Comparison of ENCODE assay signal across 17 mouse cellular contexts in the genomic region with DNA sequence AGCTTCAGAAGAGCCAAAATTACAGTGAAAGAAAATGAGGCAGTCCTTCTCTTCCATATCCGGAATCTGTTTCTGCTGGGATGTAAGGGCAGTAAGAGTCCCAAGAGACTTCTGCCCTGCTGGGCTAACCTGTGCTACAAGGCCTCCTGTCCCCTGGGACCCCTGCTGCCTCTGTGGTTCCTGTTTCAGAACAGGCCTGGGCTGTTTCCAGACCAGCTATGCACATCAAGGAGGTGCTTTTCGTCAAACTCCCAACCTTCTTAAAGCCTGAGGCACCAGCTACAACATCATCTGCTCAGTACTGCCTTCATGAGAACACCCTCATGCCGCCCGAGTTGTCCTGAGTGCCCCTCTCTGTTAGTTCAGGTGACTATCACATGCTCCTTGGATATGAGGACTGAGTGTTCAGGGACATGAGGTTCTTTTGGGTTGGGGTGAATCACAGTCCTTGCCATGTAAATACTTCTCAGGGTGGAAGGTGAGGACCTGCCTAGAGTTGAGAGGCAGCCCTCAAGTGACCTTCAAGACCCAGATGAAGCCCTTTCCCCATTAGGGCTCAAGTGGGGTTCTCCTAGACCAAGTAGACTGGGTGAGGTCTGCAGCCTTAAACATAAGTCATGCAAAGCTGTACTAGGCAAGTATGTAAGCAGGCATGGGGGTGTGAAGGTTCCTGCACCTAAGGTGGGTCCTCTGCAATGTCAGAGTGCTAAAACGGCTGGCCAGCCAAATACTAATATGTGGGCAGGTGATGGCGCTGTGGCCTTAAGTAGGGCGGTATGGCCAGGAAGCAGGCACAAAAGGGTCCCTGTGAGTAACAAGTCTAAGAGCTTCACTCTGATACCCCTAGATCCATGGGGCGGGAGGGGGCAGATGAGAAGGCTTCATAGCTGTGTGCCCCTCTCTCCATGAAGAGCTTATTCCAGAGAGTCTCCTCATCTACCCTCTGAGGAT. TPM values are rescaled to one million over a fixed set of nuclear protein-coding genes. Genes with fewer than 3 reads are reported as not detected.
DNase-seq lines count a peak whose midpoint lies in the region; ATAC-seq and TF ChIP-seq lines count a peak whose summit lies in the region.
"Had no signal": no experiment of that assay in that cellular context is flagged by ENCODE, and none has a peak within 500 bp of the region (broad histone marks: within the 10 kb centered on the region; RNA-seq: fewer than 3 reads in every experiment).

No protein-coding gene starts in this region.

- H3K27ac ChIP-seq in forebrain, embryonic 11.5 days (ENCODE audit: low read depth, low read length) = no peak overlapping the region
- no peak overlapping the region for H3K27ac ChIP-seq in forebrain, embryonic 14.5 days (ENCODE audit: low read depth, low read length)
- no peak overlapping the region for H3K27ac ChIP-seq in kidney, postnatal 0 days
- no peak overlapping the region for H3K27ac ChIP-seq in MEL (ENCODE audit: control insufficient read depth, low read depth, low read length)
- H3K27ac ChIP-seq: forebrain, embryonic 12.5 days; limb, embryonic 13.5 days had no signal

- TF ChIP-seq EP300 in MEL (IDR thresholded peaks at IDR 0.05; ENCODE audit: low read depth in 1 of 2, low read length in 2 of 2) = no peak

- TF ChIP-seq RAD21 in MEL (IDR thresholded peaks at IDR 0.05; ENCODE audit: low read depth, low read length) = peak; percentile 27

- H3K36me3 ChIP-seq in forebrain, embryonic 11.5 days (ENCODE audit: control insufficient read depth, insufficient read depth, low read length) = no peaks in the 10 kb centered on the region
- no peaks in the 10 kb centered on the region for H3K36me3 ChIP-seq in forebrain, embryonic 14.5 days (ENCODE audit: control insufficient read depth, insufficient read depth, low read length)
- no peaks in the 10 kb centered on the region for H3K36me3 ChIP-seq in kidney, postnatal 0 days (ENCODE audit: insufficient read depth, low read length)
- peaks cover 0 to 13% of the 10 kb centered on the region in 2 experiments; a peak in 2 of 4 replicates for H3K36me3 ChIP-seq in MEL (ENCODE audit: control insufficient read depth in 1 of 2, insufficient read depth in 2 of 2, low read length in 2 of 2)
- H3K36me3 ChIP-seq: forebrain, embryonic 12.5 days; limb, embryonic 13.5 days had no signal

- 0 out of 2 replicates have a peak, but pooled peaks cover 3% of the 10 kb centered on the region for H3K4me1 ChIP-seq in forebrain, embryonic 11.5 days (replicated peaks; ENCODE audit: control insufficient read depth, insufficient read depth, low read length)
- peaks cover 5% of the 10 kb centered on the region; the same call in 1 of the 2 replicates for H3K4me1 ChIP-seq in forebrain, embryonic 14.5 days (ENCODE audit: control insufficient read depth, insufficient read depth, low read length)
- H3K4me1 ChIP-seq in kidney, postnatal 0 days (replicated peaks; ENCODE audit: insufficient read depth, low read length) = peaks cover under 1% of the 10 kb centered on the region
- H3K4me1 ChIP-seq in MEL (ENCODE audit: control insufficient read depth in 1 of 2, insufficient read depth in 2 of 2, low read length in 2 of 2) = peaks cover 5 to 18% of the 10 kb centered on the region in 2 experiments; a peak in 3 of 4 replicates

- H3K27me3 ChIP-seq in forebrain, embryonic 11.5 days (ENCODE audit: control insufficient read depth, insufficient read depth, low read length) = no peaks in the 10 kb centered on the region
- no peaks in the 10 kb centered on the region for H3K27me3 ChIP-seq in forebrain, embryonic 14.5 days (replicated peaks; ENCODE audit: control insufficient read depth, insufficient read depth, low read length)
- no peaks in the 10 kb centered on the region for H3K27me3 ChIP-seq in kidney, postnatal 0 days (ENCODE audit: insufficient read depth, low read length)
- H3K27me3 ChIP-seq in MEL (ENCODE audit: control insufficient read depth in 1 of 2, insufficient read depth in 2 of 2, low read length in 2 of 2) = no peaks in the 10 kb centered on the region
- H3K27me3 ChIP-seq: limb, embryonic 13.5 days had no signal

- H3K4me3 ChIP-seq in forebrain, embryonic 11.5 days (ENCODE audit: low read depth, low read length) = no peak overlapping the region
- H3K4me3 ChIP-seq in forebrain, embryonic 14.5 days (ENCODE audit: low read depth, low read length) = no peak overlapping the region
- no peak overlapping the region for H3K4me3 ChIP-seq in kidney, postnatal 0 days (replicated peaks; ENCODE audit: low read depth, low read length)
- H3K4me3 ChIP-seq in MEL (ENCODE audit: control insufficient read depth in 1 of 2, insufficient read depth in 1 of 2, low read depth in 2 of 2, low read length in 2 of 2) = peak overlapping the region in 1 of 2 experiments; percentile 33; a peak in 3 of 4 replicates
- H3K4me3 ChIP-seq: forebrain, embryonic 12.5 days; limb, embryonic 13.5 days had no signal

- peak; percentile 31; the same call in 1 of the 2 replicates for TF ChIP-seq CTCF in kidney, postnatal 0 days (IDR thresholded peaks at IDR 0.05; ENCODE audit: low read depth)
- TF ChIP-seq CTCF in MEL (IDR thresholded peaks at IDR 0.05 in 2 of 3, conservative IDR thresholded peaks at IDR 0.05 in 1 of 3; ENCODE audit: control insufficient read depth in 1 of 3, insufficient read depth in 1 of 3, low read depth in 2 of 3, low read length in 3 of 3, poor library complexity in 1 of 3, severe bottlenecking in 1 of 3) = peak in 2 of 3 experiments; percentile 26 to 27; a peak in 2 of 6 replicates

- TF ChIP-seq POLR2A in MEL (IDR thresholded peaks at IDR 0.05; ENCODE audit: control insufficient read depth in 1 of 2, insufficient read depth in 1 of 2, low read depth in 1 of 2, low read length in 2 of 2, poor library complexity in 1 of 2) = no peak

- peak; percentile 32 for DNase-seq in forebrain, embryonic 11.5 days (ENCODE audit: low spot score)
- no peak for DNase-seq in forebrain, embryonic 14.5 days (ENCODE audit: low spot score)
- no peak for DNase-seq in kidney, postnatal 0 days (ENCODE audit: low spot score)
- no peak for DNase-seq in kidney, postnatal 25 days
- peak; percentile 33 for DNase-seq in 416B (ENCODE audit: low read depth)
- DNase-seq in MEL (ENCODE audit: low read depth, low spot score) = no peak
- no peak for DNase-seq in left cerebral cortex, adult 11 months (ENCODE audit: low spot score)
- no peak for DNase-seq in gastrocnemius, adult 8-10 months (ENCODE audit: low spot score in 2 of 2)
- DNase-seq: gastrocnemius, postnatal 14 days; heart, postnatal 4 days; kidney, adult 8-10 months; lung, adult 2 months; right cerebral cortex, postnatal 25 days had no signal

- WGBS in forebrain, embryonic 11.5 days = 71% methylated on average over 8 of the region's 8 CpGs
- WGBS in forebrain, embryonic 14.5 days = 75% methylated on average over 8 of the region's 8 CpGs
- WGBS in kidney, postnatal 0 days = 74% methylated on average over 8 of the region's 8 CpGs

- no peak overlapping the region for H3K4me2 ChIP-seq in forebrain, embryonic 11.5 days (ENCODE audit: low read depth, low read length, severe bottlenecking)
- no peak overlapping the region for H3K4me2 ChIP-seq in forebrain, embryonic 14.5 days (ENCODE audit: low read length)
- H3K4me2 ChIP-seq in kidney, postnatal 0 days (ENCODE audit: low read length) = no peak overlapping the region
- H3K4me2 ChIP-seq: forebrain, embryonic 12.5 days; limb, embryonic 13.5 days had no signal

- no peaks in the 10 kb centered on the region for H3K9me3 ChIP-seq in forebrain, embryonic 11.5 days (ENCODE audit: control insufficient read depth, low read length)
- H3K9me3 ChIP-seq in forebrain, embryonic 14.5 days (replicated peaks; ENCODE audit: control insufficient read depth, low read length) = no peaks in the 10 kb centered on the region
- no peaks in the 10 kb centered on the region for H3K9me3 ChIP-seq in kidney, postnatal 0 days (replicated peaks; ENCODE audit: low read length)
- H3K9me3 ChIP-seq in MEL (replicated peaks; ENCODE audit: insufficient read depth, low read length) = no peaks in the 10 kb centered on the region
- H3K9me3 ChIP-seq: forebrain, embryonic 12.5 days; limb, embryonic 13.5 days had no signal

- H3K79me2 ChIP-seq in MEL (ENCODE audit: control insufficient read depth, insufficient read depth, low read length, poor library complexity) = peaks cover 4% of the 10 kb centered on the region; the same call in 1 of the 2 replicates

- no peak overlapping the region for H3K9ac ChIP-seq in forebrain, embryonic 11.5 days (ENCODE audit: low read length)
- H3K9ac ChIP-seq in forebrain, embryonic 14.5 days (ENCODE audit: low read length) = no peak overlapping the region
- no peak overlapping the region for H3K9ac ChIP-seq in kidney, postnatal 0 days (ENCODE audit: low read depth, low read length)
- H3K9ac ChIP-seq in MEL (ENCODE audit: control insufficient read depth, low read depth, low read length, poor library complexity, severe bottlenecking) = peak overlapping the region; percentile 47; the same call in 1 of the 2 replicates
- H3K9ac ChIP-seq: forebrain, embryonic 12.5 days; limb, embryonic 13.5 days had no signal

- no peak for ATAC-seq in forebrain, embryonic 11.5 days (replicated peaks; ENCODE audit: low FRiP score)
- ATAC-seq in forebrain, embryonic 14.5 days = no peak
- no peak for ATAC-seq in kidney, postnatal 0 days (replicated peaks; ENCODE audit: low FRiP score, low read depth)
- ATAC-seq: activated CD4-positive, CD25-positive, alpha-beta regulatory T cell, adult 4 months; hindbrain, embryonic 16.5 days had no signal

RNA-seq across cellular contexts. Expression of gene Gatd1, which starts 4.1 kb away (rescaled TPM):
- polyA plus RNA-seq in forebrain, embryonic 11.5 days (2014; fragmentation: Nextera tagmentation; extraction: Ambion mirVana) = 42.9 and 46.6 TPM in 2 replicates
- polyA plus RNA-seq in forebrain, embryonic 14.5 days (2014; fragmentation: Nextera tagmentation; extraction: Ambion mirVana) = 41.7 and 43.4 TPM in 2 replicates
- 50.0 and 52.0 TPM in 2 replicates for polyA plus RNA-seq in kidney, postnatal 0 days (2015; fragmentation: Nextera tagmentation; extraction: Ambion mirVana)
- total RNA-seq in MEL (2012; rRNA removed) = 21.0 and 21.6 TPM in 2 replicates
- 10 to 100 TPM in 1 of 2 experiments, not detected in 1; 35.9 TPM for polyA plus RNA-seq in MEL (2012; ENCODE audit: insufficient read depth in 1 of 2, insufficient read length in 2 of 2, low read depth in 1 of 2, low replicate concordance in 2 of 2, missing spikeins in 1 of 2)
- total RNA-seq in gastrocnemius, adult 8-10 months (2022) = 1 to 10 TPM; 6.5 to 9.8 (median 7.8) TPM

RNA-seq across cellular contexts. Expression of gene Cend1, which starts 11.3 kb away (rescaled TPM):
- polyA plus RNA-seq in forebrain, embryonic 11.5 days (2014; fragmentation: Nextera tagmentation; extraction: Ambion mirVana) = 4.1 and 5.4 TPM in 2 replicates
- polyA plus RNA-seq in forebrain, embryonic 14.5 days (2014; fragmentation: Nextera tagmentation; extraction: Ambion mirVana) = 21.3 and 25.1 TPM in 2 replicates
- polyA plus RNA-seq in kidney, postnatal 0 days (2015; fragmentation: Nextera tagmentation; extraction: Ambion mirVana) = 2.2 and 2.3 TPM in 2 replicates
- total RNA-seq in MEL (2012; rRNA removed) = not detected in 2 replicates
- polyA plus RNA-seq in MEL (2012; ENCODE audit: insufficient read depth in 1 of 2, insufficient read length in 2 of 2, low read depth in 1 of 2, low replicate concordance in 2 of 2, missing spikeins in 1 of 2) = not detected
- under 1 TPM in 2 of 4 experiments, not detected in 2; 0.16 to 0.48 TPM for total RNA-seq in gastrocnemius, adult 8-10 months (2022)
- polyA plus RNA-seq: activated CD4-positive, CD25-positive, alpha-beta regulatory T cell, adult 4 months had no signal

RNA-seq across cellular contexts. Expression of gene Slc25a22, which starts 19.7 kb away (rescaled TPM):
- 43.2 and 46.0 TPM in 2 replicates for polyA plus RNA-seq in forebrain, embryonic 11.5 days (2014; fragmentation: Nextera tagmentation; extraction: Ambion mirVana)
- polyA plus RNA-seq in forebrain, embryonic 14.5 days (2014; fragmentation: Nextera tagmentation; extraction: Ambion mirVana) = 56.0 and 81.6 TPM in 2 replicates
- 15.8 and 17.3 TPM in 2 replicates for polyA plus RNA-seq in kidney, postnatal 0 days (2015; fragmentation: Nextera tagmentation; extraction: Ambion mirVana)
- total RNA-seq in MEL (2012; rRNA removed) = 17.7 and 23.8 TPM in 2 replicates
- 10 to 100 TPM in 1 of 2 experiments, not detected in 1; 46.0 TPM for polyA plus RNA-seq in MEL (2012; ENCODE audit: insufficient read depth in 1 of 2, insufficient read length in 2 of 2, low read depth in 1 of 2, low replicate concordance in 2 of 2, missing spikeins in 1 of 2)
- total RNA-seq in gastrocnemius, adult 8-10 months (2022) = 10 to 100 TPM; 14.5 to 19.5 (median 14.7) TPM

RNA-seq across cellular contexts. Expression of gene Pidd1, which starts 25.8 kb away (rescaled TPM):
- 22.3 TPM in 2 replicates for polyA plus RNA-seq in forebrain, embryonic 11.5 days (2014; fragmentation: Nextera tagmentation; extraction: Ambion mirVana)
- 5.4 and 5.6 TPM in 2 replicates for polyA plus RNA-seq in forebrain, embryonic 14.5 days (2014; fragmentation: Nextera tagmentation; extraction: Ambion mirVana)
- polyA plus RNA-seq in kidney, postnatal 0 days (2015; fragmentation: Nextera tagmentation; extraction: Ambion mirVana) = 3.6 and 5.1 TPM in 2 replicates
- total RNA-seq in MEL (2012; rRNA removed) = 5.0 and 6.4 TPM in 2 replicates
- 10 to 100 TPM in 1 of 2 experiments, not detected in 1; 27.2 TPM for polyA plus RNA-seq in MEL (2012; ENCODE audit: insufficient read depth in 1 of 2, insufficient read length in 2 of 2, low read depth in 1 of 2, low replicate concordance in 2 of 2, missing spikeins in 1 of 2)
- total RNA-seq in gastrocnemius, adult 8-10 months (2022) = under 1 TPM; 0.07 to 0.51 (median 0.19) TPM

RNA-seq across cellular contexts. Expression of gene Taldo1, which starts 26.0 kb away (rescaled TPM):
- 384 and 400 TPM in 2 replicates for polyA plus RNA-seq in forebrain, embryonic 11.5 days (2014; fragmentation: Nextera tagmentation; extraction: Ambion mirVana)
- polyA plus RNA-seq in forebrain, embryonic 14.5 days (2014; fragmentation: Nextera tagmentation; extraction: Ambion mirVana) = 418 and 419 TPM in 2 replicates
- 420 and 440 TPM in 2 replicates for polyA plus RNA-seq in kidney, postnatal 0 days (2015; fragmentation: Nextera tagmentation; extraction: Ambion mirVana)
- 415 and 498 TPM in 2 replicates for total RNA-seq in MEL (2012; rRNA removed)
- 100 to 1,000 TPM in 1 of 2 experiments, not detected in 1; 298 TPM for polyA plus RNA-seq in MEL (2012; ENCODE audit: insufficient read depth in 1 of 2, insufficient read length in 2 of 2, low read depth in 1 of 2, low replicate concordance in 2 of 2, missing spikeins in 1 of 2)
- 10 to 100 TPM; 81.4 to 87.7 (median 84.4) TPM for total RNA-seq in gastrocnemius, adult 8-10 months (2022)

Comparison
In these comparisons a context has a peak if more than half of its experiments do, and no peak if none do; other contexts are left out.
1. DNase-seq: peak in forebrain, embryonic 11.5 days (single experiment) and 416B (single experiment); none in forebrain, embryonic 14.5 days (single experiment), kidney, postnatal 0 days (single experiment), kidney, postnatal 25 days (0 of 2), MEL (single experiment), left cerebral cortex, adult 11 months (single experiment) and gastrocnemius, adult 8-10 months (0 of 2).